Mouse (Mus musculus) ES-Bruce4 (cell line): ENCODE measurements at regions not wholly inside any gene's neighbourhood (a gene's known extent, or its start where the extent isn't known, plus 50 kb on each side); places are given as distances from the start of the nearest gene placed in this dataset.

Source experiments
- CTCF ChIP-seq: IDR thresholded peaks from one replicate; pipeline ENCODE4 v1.8.1; 2011; ENCODE audit warnings: low read depth, low read length
- EP300 ChIP-seq: IDR thresholded peaks from 2 replicates; pipeline ENCODE4 v1.6.1; 2011; ENCODE audit warnings: low read depth, low read length; ENCODE audit not compliant: insufficient read depth
- POLR2A ChIP-seq: IDR thresholded peaks from one replicate; pipeline ENCODE4 v1.8.1; 2011; ENCODE audit warnings: low read length; ENCODE audit not compliant: insufficient read depth

- no peak for TF ChIP-seq CTCF
- TF ChIP-seq POLR2A, result no peak
- TF ChIP-seq EP300, result no peak
Measured at GRCm38 (mm10) chr12:85541153-85541552, 57.7 kb upstream of the Jdp2 start.
